ENCODE assay signal across 20 mouse cellular contexts in genomic region chr15:30616861-30617260, GRCm38 (mm10).
"Had no signal": no experiment of that assay in that cellular context is flagged by ENCODE, and none has a peak within 500 bp of the region (broad histone marks: within the 10 kb centered on the region; RNA-seq: fewer than 3 reads in every experiment).

No protein-coding gene starts in this region.

- H3K36me3 ChIP-seq: midbrain, embryonic 13.5 days; neural tube, embryonic 15.5 days had no signal

- H3K27ac ChIP-seq: liver, embryonic 14.5 days; midbrain, embryonic 13.5 days; midbrain, embryonic 15.5 days; neural tube, embryonic 13.5 days; neural tube, embryonic 15.5 days had no signal

- H3K9ac ChIP-seq: liver, embryonic 14.5 days; lung, embryonic 14.5 days; midbrain, embryonic 13.5 days; midbrain, embryonic 15.5 days; neural tube, embryonic 13.5 days; neural tube, embryonic 15.5 days had no signal

- H3K4me3 ChIP-seq: midbrain, embryonic 13.5 days; midbrain, embryonic 15.5 days; myocyte; neural tube, embryonic 13.5 days; neural tube, embryonic 15.5 days had no signal

- H3K27me3 ChIP-seq: megakaryocyte, embryonic 14.5 days; midbrain, embryonic 13.5 days; midbrain, embryonic 15.5 days; neural tube, embryonic 13.5 days; neural tube, embryonic 15.5 days had no signal

- H3K4me2 ChIP-seq: lung, embryonic 14.5 days; midbrain, embryonic 11.5 days; midbrain, embryonic 13.5 days; midbrain, embryonic 15.5 days; neural tube, embryonic 13.5 days; neural tube, embryonic 15.5 days had no signal

- ATAC-seq: midbrain, embryonic 13.5 days had no signal

- H3K4me1 ChIP-seq: megakaryocyte, embryonic 14.5 days; neural tube, embryonic 15.5 days had no signal

- DNase-seq: lung, adult 18-20 months; lung, embryonic 14.5 days; lung, postnatal 10 days; lung, postnatal 4 days; retina, postnatal 1 day; right cerebral cortex, adult 18-20 months; right cerebral cortex, postnatal 25 days; right cerebral cortex, postnatal 4 days; spleen, adult 18-20 months; thymus, adult 18-20 months; thymus, postnatal 14 days; thymus, postnatal 36 days had no signal

- H3K9me3 ChIP-seq: megakaryocyte, embryonic 14.5 days; midbrain, embryonic 13.5 days; midbrain, embryonic 15.5 days; neural tube, embryonic 13.5 days; neural tube, embryonic 15.5 days had no signal
